Mouse (Mus musculus) heart, embryonic 16.5 days (tissue): ENCODE results near the gene Reck. TPM values are rescaled to one million over a fixed set of nuclear protein-coding genes. Genes with fewer than 3 reads are reported as not detected.

Experiments used
- ATAC-seq: fragments of 200-750 bp; cut with Nextera tagmentation; replicated peaks from 2 replicates; pipeline ENCODE4 v1.8.0; 2017; ENCODE audit warnings: moderate number of reproducible peaks; ENCODE audit not compliant: insufficient read depth, low FRiP score; ENCODE audit errors: extremely low read depth
- H3K27ac ChIP-seq: fragments of 300-500 bp; sonication (generic); 2 replicates; pipeline ENCODE4 v1.5.1; 2014; ENCODE audit warnings: mild to moderate bottlenecking, low read length, control low read depth, moderate library complexity
- H3K27me3 ChIP-seq: fragments of 300-500 bp; sonication (generic); 2 replicates; pipeline ENCODE4 v1.6.1; 2014; ENCODE audit warnings: low read length, mixed read lengths; ENCODE audit not compliant: control insufficient read depth, insufficient read depth
- H3K36me3 ChIP-seq: fragments of 300-500 bp; sonication (generic); 2 replicates; pipeline ENCODE4 v1.6.1; 2014; ENCODE audit not compliant: control insufficient read depth, insufficient read depth
- H3K4me1 ChIP-seq: fragments of 300-500 bp; sonication (generic); 2 replicates; pipeline ENCODE4 v1.6.1; 2014; ENCODE audit warnings: low read length, mixed read lengths; ENCODE audit not compliant: control insufficient read depth, insufficient read depth
- H3K4me2 ChIP-seq: fragments of 300-500 bp; sonication (generic); 2 replicates; pipeline ENCODE4 v1.6.1; 2014; ENCODE audit warnings: low read depth, mild to moderate bottlenecking, control low read depth, low read length
- H3K4me3 ChIP-seq: fragments of 300-500 bp; sonication (generic); 2 replicates; pipeline ENCODE4 v1.5.1; 2014; ENCODE audit warnings: mild to moderate bottlenecking, control low read depth, low read length
- H3K9ac ChIP-seq: fragments of 300-500 bp; sonication (generic); 2 replicates; pipeline ENCODE4 v1.6.1; 2014; ENCODE audit warnings: low read length, control low read depth
- H3K9me3 ChIP-seq: fragments of 300-500 bp; sonication (generic); replicated peaks from 2 replicates; pipeline ENCODE4 v1.6.1; 2016; ENCODE audit warnings: low read length; ENCODE audit not compliant: control insufficient read depth
- WGBS: fragments of 180-500 bp; shearing (Covaris S2); extraction: QIAGEN DNeasy Blood & Tissue Kit; methylation state at CpG from one replicate; pipeline ENCODE4 v1.1.7; 2014; 5-methylcytosine and 5-hydroxymethylcytosine counted together
- polyA plus RNA-seq: library from polyadenylated mRNA; unstranded; fragments of >200 nt; fragmentation: Nextera tagmentation; extraction: Ambion mirVana; gene quantifications from 2 replicates; pipeline ENCODE4 v1.2.1, GENCODE M21; 2015

The Reck gene
- polyA plus RNA-seq, 1 experiment from 2014 or later: 8.9 TPM

GRCm38 (mm10) chr4:43994342-43994741 is 119.0 kb downstream of the Reck start:
- Histone ChIP-seq H3K4me1 (no peaks in the 10 kb centered on the region), H3K9ac (no peak overlapping the region), H3K27me3 (no peaks in the 10 kb centered on the region), H3K36me3 (no peaks in the 10 kb centered on the region), H3K9me3 (peaks cover 6% of the 10 kb centered on the region), H3K27ac (no peak overlapping the region), H3K4me2 (no peak overlapping the region), H3K4me3 (no peak overlapping the region)
- 60% methylated on average over 2 of the region's 2 CpGs for WGBS
- ATAC-seq: no peak

Other genes with a start within 250 kb of the Reck start
- 9.1 and 9.7 TPM in 2 replicates for gene Npr2, start 243.6 kb upstream of the Reck start, polyA plus RNA-seq
- gene Spag8, start 221.9 kb upstream of the Reck start, polyA plus RNA-seq: 1.2 and 1.3 TPM in 2 replicates
- 172 and 185 TPM in 2 replicates for gene Hint2, start 219.1 kb upstream of the Reck start, polyA plus RNA-seq
- 3.6 and 3.9 TPM in 2 replicates for gene Tmem8b, start 206.6 kb upstream of the Reck start, polyA plus RNA-seq
- 1.6 and 2.9 TPM in 2 replicates for gene Fam221b, start 206.4 kb upstream of the Reck start, polyA plus RNA-seq
- gene Olfr70, start 174.7 kb upstream of the Reck start, polyA plus RNA-seq: not detected in 2 replicates
- gene Olfr71, start 165.3 kb upstream of the Reck start, polyA plus RNA-seq: not detected in 2 replicates
- gene Hrct1, start 148.3 kb upstream of the Reck start, polyA plus RNA-seq: 1.4 and 1.7 TPM in 2 replicates
- gene Spaar, start 145.5 kb upstream of the Reck start, polyA plus RNA-seq: 0.42 and 0.54 TPM in 2 replicates
- not detected in 2 replicates for gene Olfr159, start 104.5 kb upstream of the Reck start, polyA plus RNA-seq
- not detected in 2 replicates for gene Olfr156, start 51.6 kb upstream of the Reck start, polyA plus RNA-seq
- gene Olfr157, start 35.3 kb upstream of the Reck start, polyA plus RNA-seq: not detected in 2 replicates
- not detected in 2 replicates for gene Olfr155, start 24.0 kb upstream of the Reck start, polyA plus RNA-seq
- gene Glipr2, start 81.9 kb downstream of the Reck start, polyA plus RNA-seq: 51.4 and 53.7 TPM in 2 replicates
- gene Ccin, start 108.0 kb downstream of the Reck start, polyA plus RNA-seq: not detected in 2 replicates
- 134 and 150 TPM in 2 replicates for gene Clta, start 128.9 kb downstream of the Reck start, polyA plus RNA-seq
- gene Gne, start 208.6 kb downstream of the Reck start, polyA plus RNA-seq: 38.3 and 40.8 TPM in 2 replicates